ENCODE assay signal across 21 mouse cellular contexts in the genomic region with DNA sequence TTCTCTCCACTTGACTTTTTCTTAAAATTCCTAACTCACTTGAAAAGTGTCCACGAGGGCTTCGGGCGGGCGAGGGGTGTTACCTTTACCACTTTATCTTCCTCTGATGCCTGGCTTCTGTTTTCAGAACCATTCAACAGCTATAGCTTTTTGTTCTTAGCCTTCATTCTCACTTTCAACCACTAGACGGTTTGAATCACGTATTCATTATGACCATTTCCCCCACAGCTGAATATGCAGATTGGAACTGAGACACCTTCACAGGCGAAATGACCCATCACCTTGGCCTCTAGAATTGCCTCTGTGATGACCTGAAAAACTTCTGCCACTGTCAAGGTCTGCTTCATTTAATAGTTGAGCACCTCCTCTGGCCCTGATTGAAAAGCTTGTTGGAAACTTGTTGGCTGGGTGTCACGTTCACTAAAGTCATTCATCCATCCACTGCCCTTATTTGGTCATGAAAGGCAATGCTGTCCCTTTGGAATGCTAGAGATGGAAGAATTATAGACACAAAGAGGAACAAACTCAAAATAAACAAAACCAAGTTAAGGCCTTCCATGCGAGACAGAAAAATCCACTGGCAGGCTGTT. TPM values are rescaled to one million over a fixed set of nuclear protein-coding genes. Genes with fewer than 3 reads are reported as not detected.
DNase-seq lines count a peak whose midpoint lies in the region; ATAC-seq and TF ChIP-seq lines count a peak whose summit lies in the region.
"Had no signal": no experiment of that assay in that cellular context is flagged by ENCODE, and none has a peak within 500 bp of the region (broad histone marks: within the 10 kb centered on the region; RNA-seq: fewer than 3 reads in every experiment).

No protein-coding gene starts in this region.

- DNase-seq in kidney, adult 2 months, result peak; percentile 45
- DNase-seq in kidney, adult 18-20 months, result no peak
- peak; percentile 27 for DNase-seq in A20 (ENCODE audit: low read depth, low spot score)
- DNase-seq in NIH3T3 (ENCODE audit: low read depth), result peak; percentile 18
- no peak for DNase-seq in layer of hippocampus, postnatal 36 days
- no peak for DNase-seq in adrenal gland, postnatal 4 days (ENCODE audit: low spot score in 2 of 2)
- DNase-seq: adrenal gland, adult 2 months; adrenal gland, postnatal 25 days; cerebellum, adult 2 months; cerebellum, postnatal 10 days; gastrocnemius, postnatal 10 days; heart, adult 18-20 months; heart, postnatal 10 days; heart, postnatal 4 days had no signal

- no peaks in the 10 kb centered on the region for H3K27me3 ChIP-seq in kidney, adult 2 months (replicated peaks; ENCODE audit: control insufficient read depth, insufficient read depth, low read length)
- no peaks in the 10 kb centered on the region for H3K27me3 ChIP-seq in kidney, embryonic 15.5 days
- H3K27me3 ChIP-seq in forebrain, embryonic 12.5 days, result no peaks in the 10 kb centered on the region
- H3K27me3 ChIP-seq: forebrain, embryonic 15.5 days; hindbrain, embryonic 12.5 days had no signal

- no peaks in the 10 kb centered on the region for H3K36me3 ChIP-seq in kidney, adult 2 months (ENCODE audit: control insufficient read depth, insufficient read depth, low read length)
- H3K36me3 ChIP-seq in kidney, embryonic 15.5 days, result no peaks in the 10 kb centered on the region
- no peaks in the 10 kb centered on the region for H3K36me3 ChIP-seq in forebrain, embryonic 12.5 days (replicated peaks)
- H3K36me3 ChIP-seq: embryonic facial prominence, embryonic 10.5 days; forebrain, embryonic 15.5 days; heart, embryonic 10.5 days; hindbrain, embryonic 12.5 days had no signal

- peak overlapping the region; percentile 59; the same call in 1 of the 2 replicates for H3K27ac ChIP-seq in kidney, adult 2 months (ENCODE audit: insufficient read depth, low read depth, low read length)
- H3K27ac ChIP-seq in kidney, embryonic 15.5 days, result peak overlapping the region; percentile 78
- H3K27ac ChIP-seq in forebrain, embryonic 12.5 days, result no peak overlapping the region
- H3K27ac ChIP-seq: embryonic facial prominence, embryonic 10.5 days; forebrain, embryonic 15.5 days; heart, embryonic 10.5 days; hindbrain, embryonic 12.5 days had no signal

- ATAC-seq in kidney, embryonic 15.5 days (replicated peaks; ENCODE audit: low FRiP score), result peak; percentile 86
- no peak for ATAC-seq in forebrain, embryonic 12.5 days (ENCODE audit: low FRiP score)
- ATAC-seq: activated CD4-positive, CD25-positive, alpha-beta regulatory T cell, adult 4 months; forebrain, embryonic 15.5 days had no signal

- H3K4me3 ChIP-seq in kidney, adult 2 months (ENCODE audit: insufficient read depth, low read depth, low read length), result no peak overlapping the region
- H3K4me3 ChIP-seq in kidney, embryonic 15.5 days (replicated peaks), result no peak overlapping the region
- H3K4me3 ChIP-seq in forebrain, embryonic 12.5 days (replicated peaks), result no peak overlapping the region
- H3K4me3 ChIP-seq: embryonic facial prominence, embryonic 10.5 days; forebrain, embryonic 15.5 days; heart, embryonic 10.5 days; hindbrain, embryonic 12.5 days had no signal

- TF ChIP-seq CTCF in kidney, adult 2 months (conservative IDR thresholded peaks at IDR 0.05; ENCODE audit: insufficient read depth, insufficient read length, low read depth, low read length), result no peak

- 54% methylated on average over 9 of the region's 9 CpGs for WGBS in kidney, adult 2 months
- WGBS in kidney, embryonic 15.5 days, result 54% methylated on average over 9 of the region's 9 CpGs
- 85% methylated on average over 9 of the region's 9 CpGs for WGBS in forebrain, embryonic 12.5 days

- H3K4me2 ChIP-seq in kidney, embryonic 15.5 days, result no peak overlapping the region
- no peak overlapping the region for H3K4me2 ChIP-seq in forebrain, embryonic 12.5 days
- H3K4me2 ChIP-seq: forebrain, embryonic 15.5 days; hindbrain, embryonic 12.5 days had no signal

- H3K9ac ChIP-seq in kidney, embryonic 15.5 days, result no peak overlapping the region
- no peak overlapping the region for H3K9ac ChIP-seq in forebrain, embryonic 12.5 days
- H3K9ac ChIP-seq: forebrain, embryonic 15.5 days; hindbrain, embryonic 12.5 days had no signal

- no peaks in the 10 kb centered on the region for H3K9me3 ChIP-seq in kidney, embryonic 15.5 days (replicated peaks)
- H3K9me3 ChIP-seq in forebrain, embryonic 12.5 days, result no peaks in the 10 kb centered on the region
- H3K9me3 ChIP-seq: forebrain, embryonic 15.5 days; heart, embryonic 10.5 days; hindbrain, embryonic 12.5 days had no signal

- TF ChIP-seq POLR2A in kidney, adult 2 months (IDR thresholded peaks at IDR 0.05; ENCODE audit: low read depth, low read length), result no peak

- H3K4me1 ChIP-seq in kidney, adult 2 months (ENCODE audit: control insufficient read depth, insufficient read depth, low read length), result 0 out of 2 replicates have a peak, but pooled peaks cover 2% of the 10 kb centered on the region
- H3K4me1 ChIP-seq in kidney, embryonic 15.5 days, result peaks cover 21% of the 10 kb centered on the region
- H3K4me1 ChIP-seq in forebrain, embryonic 12.5 days, result no peaks in the 10 kb centered on the region
- H3K4me1 ChIP-seq: forebrain, embryonic 15.5 days; heart, embryonic 10.5 days; hindbrain, embryonic 12.5 days had no signal

RNA-seq across cellular contexts. Expression of gene Proser2, which starts 10.7 kb away (rescaled TPM):
- 7.8 and 7.9 TPM in 2 replicates for polyA plus RNA-seq in kidney, adult 2 months (2012; rRNA removed)
- polyA plus RNA-seq in kidney, embryonic 15.5 days (2015; fragmentation: Nextera tagmentation; extraction: Ambion mirVana), result 12.7 and 15.3 TPM in 2 replicates
- total RNA-seq in layer of hippocampus, postnatal 36 days (2021), result 1 to 10 TPM; 2.2 to 2.3 TPM
- 2.6 and 3.1 TPM in 2 replicates for polyA plus RNA-seq in forebrain, embryonic 12.5 days (2016; fragmentation: Nextera tagmentation; extraction: Ambion mirVana)
- 10 to 100 TPM; 11.2 to 11.5 TPM for total RNA-seq in adrenal gland, postnatal 4 days (2021)
- polyA plus RNA-seq: activated CD4-positive, CD25-positive, alpha-beta regulatory T cell, adult 4 months had no signal

Comparison
In these comparisons a context has a peak if more than half of its experiments do, and no peak if none do; other contexts are left out.
1. DNase-seq: peak in kidney, adult 2 months (single experiment), A20 (single experiment) and NIH3T3 (single experiment); none in kidney, adult 18-20 months (single experiment), layer of hippocampus, postnatal 36 days (0 of 2) and adrenal gland, postnatal 4 days (0 of 2).